Mouse (Mus musculus) kidney, embryonic 14.5 days (tissue): ENCODE measurements at regions not wholly inside any gene's neighbourhood (a gene's known extent, or its start where the extent isn't known, plus 50 kb on each side); places are given as distances from the start of the nearest gene placed in this dataset.

Experiments
- ATAC-seq: fragments of 200-750 bp; cut with Nextera tagmentation; 2 replicates; pipeline ENCODE4 v1.8.0; 2017; ENCODE audit warnings: moderate number of reproducible peaks, mild to moderate bottlenecking, moderate TSS enrichment, moderate library complexity; ENCODE audit not compliant: low FRiP score, low TSS enrichment
- H3K27ac ChIP-seq: fragments of 300-500 bp; sonication (generic); 2 replicates; pipeline ENCODE4 v1.5.1; 2014; ENCODE audit warnings: low read depth, mild to moderate bottlenecking, low read length, moderate library complexity, mixed read lengths
- H3K27me3 ChIP-seq: fragments of 300-500 bp; sonication (generic); 2 replicates; pipeline ENCODE4 v1.6.1; 2014; ENCODE audit warnings: mild to moderate bottlenecking, low read length; ENCODE audit not compliant: control insufficient read depth, insufficient read depth
- H3K36me3 ChIP-seq: fragments of 300-500 bp; sonication (generic); 2 replicates; pipeline ENCODE4 v1.6.1; 2014; ENCODE audit warnings: low read length, mixed read lengths; ENCODE audit not compliant: control insufficient read depth, insufficient read depth
- H3K4me1 ChIP-seq: fragments of 300-500 bp; sonication (generic); 2 replicates; pipeline ENCODE4 v1.6.1; 2014; ENCODE audit warnings: low read length, mixed read lengths; ENCODE audit not compliant: control insufficient read depth, insufficient read depth
- H3K4me2 ChIP-seq: fragments of 300-500 bp; sonication (generic); replicated peaks from 2 replicates; pipeline ENCODE4 v1.6.1; 2014; ENCODE audit warnings: low read depth, mild to moderate bottlenecking, low read length
- H3K4me3 ChIP-seq: fragments of 300-500 bp; sonication (generic); 2 replicates; pipeline ENCODE4 v1.5.1; 2014; ENCODE audit warnings: mild to moderate bottlenecking, low read length
- H3K9ac ChIP-seq: fragments of 300-500 bp; sonication (generic); 2 replicates; pipeline ENCODE4 v1.6.1; 2014; ENCODE audit warnings: low read depth, mild to moderate bottlenecking, low read length, moderate library complexity
- H3K9me3 ChIP-seq: fragments of 300-500 bp; sonication (generic); 2 replicates; pipeline ENCODE4 v1.6.1; 2016; ENCODE audit warnings: low read length; ENCODE audit not compliant: control insufficient read depth
- WGBS: fragments of 180-500 bp; shearing (Covaris S2); extraction: QIAGEN DNeasy Blood & Tissue Kit; methylation state at CpG from one replicate; pipeline ENCODE4 v1.1.7; 2014; 5-methylcytosine and 5-hydroxymethylcytosine counted together

DNA sequence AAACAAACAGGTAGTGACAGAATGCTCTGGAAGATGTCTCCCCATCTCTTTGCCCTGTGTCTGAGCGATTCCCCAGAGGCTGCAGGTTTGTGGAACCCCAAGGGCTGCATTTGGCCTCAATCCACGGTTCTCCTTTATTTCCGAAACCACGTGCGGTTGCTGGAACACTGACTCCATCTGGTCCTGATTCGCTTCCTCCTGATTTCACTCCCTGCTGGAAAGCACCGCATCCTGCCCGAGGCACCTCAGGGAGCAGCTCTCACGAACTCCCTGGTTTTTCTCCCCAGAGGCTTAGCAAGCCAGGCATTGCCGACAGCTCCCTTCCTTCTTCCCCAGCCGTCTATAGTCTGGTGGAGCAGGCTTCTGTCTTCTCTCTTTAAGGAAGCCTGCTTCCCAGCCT is 203.1 kb upstream of the Gm4791 start:
- H3K4me2 ChIP-seq: no peak overlapping the region
- H3K4me3 ChIP-seq: no peak overlapping the region
- no peaks in the 10 kb centered on the region for H3K9me3 ChIP-seq
- no peaks in the 10 kb centered on the region for H3K27me3 ChIP-seq
- no peak overlapping the region for H3K9ac ChIP-seq
- 76% methylated on average over 11 of the region's 11 CpGs for WGBS
- no peaks in the 10 kb centered on the region for H3K4me1 ChIP-seq
- H3K36me3 ChIP-seq: no peaks in the 10 kb centered on the region
- H3K27ac ChIP-seq: no peak overlapping the region
- no peak for ATAC-seq

DNA sequence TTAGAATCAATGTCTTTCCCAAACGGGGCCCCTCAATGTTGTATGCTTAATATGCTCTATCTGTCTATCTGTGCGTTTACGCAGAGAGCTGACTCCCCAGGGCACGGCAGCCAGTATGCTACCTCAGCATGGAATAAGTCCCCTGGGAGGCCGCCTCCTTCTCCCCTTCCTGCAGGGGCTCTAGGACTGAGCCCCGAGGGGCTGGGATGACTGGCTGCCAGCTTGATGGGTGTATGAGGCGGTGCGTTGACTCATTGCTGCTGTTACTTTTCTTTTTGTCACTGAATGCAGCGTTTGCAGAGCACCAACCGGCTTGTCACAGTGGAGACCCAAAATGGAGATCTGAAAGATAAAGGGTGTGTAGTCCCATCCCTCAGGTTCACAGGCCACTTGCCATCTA is 209.5 kb upstream of the Gm4791 start:
- H3K36me3 ChIP-seq: no peaks in the 10 kb centered on the region
- WGBS: 73% methylated on average over 10 of the region's 10 CpGs
- H3K27me3 ChIP-seq: no peaks in the 10 kb centered on the region
- H3K4me3 ChIP-seq: no peak overlapping the region
- H3K4me1 ChIP-seq: no peaks in the 10 kb centered on the region
- H3K4me2 ChIP-seq: no peak overlapping the region
- H3K9ac ChIP-seq: no peak overlapping the region
- no peak overlapping the region for H3K27ac ChIP-seq
- no peaks in the 10 kb centered on the region for H3K9me3 ChIP-seq
- ATAC-seq: no peak

DNA sequence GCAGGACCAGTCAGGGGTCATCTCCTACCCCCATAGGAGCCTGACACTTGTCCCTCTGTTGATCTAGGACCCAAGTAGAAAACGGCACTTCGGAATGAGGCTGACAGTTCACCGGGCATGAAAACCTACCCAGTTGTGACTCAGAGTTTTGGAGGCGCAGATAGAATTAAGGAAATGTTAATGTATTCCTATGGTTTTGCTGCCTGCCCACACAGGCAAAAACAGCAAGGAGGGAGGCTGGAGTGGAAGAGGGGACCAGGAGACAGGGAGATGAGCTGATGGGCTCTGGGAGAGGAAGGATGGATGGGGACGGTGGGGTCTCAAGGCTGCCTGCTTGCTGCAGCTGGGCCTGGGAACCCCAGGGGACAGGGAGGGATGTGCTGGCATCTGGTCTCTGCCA is 210.1 kb upstream of the Gm4791 start:
- Histone ChIP-seq H3K27ac (no peak overlapping the region), H3K36me3 (no peaks in the 10 kb centered on the region), H3K9me3 (no peaks in the 10 kb centered on the region), H3K9ac (no peak overlapping the region), H3K4me2 (no peak overlapping the region), H3K27me3 (no peaks in the 10 kb centered on the region), H3K4me3 (no peak overlapping the region), H3K4me1 (no peaks in the 10 kb centered on the region)
- ATAC-seq: no peak
- WGBS: 79% methylated on average over 5 of the region's 5 CpGs

DNA sequence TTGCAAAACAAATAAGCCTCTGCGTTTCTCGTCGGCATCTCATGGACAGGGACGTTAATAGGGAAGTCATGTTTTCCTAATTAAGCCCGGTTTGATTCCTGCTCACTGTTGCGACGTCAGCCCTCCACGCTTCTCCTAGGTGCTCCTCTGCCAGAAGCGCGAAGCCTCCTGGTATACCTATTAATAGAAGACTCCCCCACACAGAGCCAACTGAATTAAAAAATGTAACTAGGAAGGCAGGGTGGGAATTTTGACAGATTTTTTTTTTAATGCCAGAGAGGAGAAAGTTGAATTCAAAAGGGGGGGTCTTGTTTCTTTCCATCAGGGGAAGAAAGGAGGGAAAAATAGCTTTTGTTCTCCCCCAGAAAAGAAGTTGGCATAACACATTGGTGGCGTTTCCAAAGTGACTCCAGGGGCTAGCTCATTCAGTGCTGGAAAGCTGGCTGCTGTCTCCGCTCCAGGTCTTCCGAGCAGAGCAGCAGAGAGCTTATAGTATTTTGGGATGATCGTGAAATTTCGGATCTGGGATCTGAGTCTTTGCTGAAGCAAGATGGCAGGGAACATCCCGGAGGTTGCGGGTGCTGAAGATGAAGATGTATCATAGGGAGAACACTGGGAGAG is 214.1 kb upstream of the Gm4791 start:
- Histone ChIP-seq H3K4me3 (no peak overlapping the region), H3K4me2 (no peak overlapping the region), H3K9ac (no peak overlapping the region), H3K4me1 (no peaks in the 10 kb centered on the region), H3K36me3 (no peaks in the 10 kb centered on the region), H3K27me3 (no peaks in the 10 kb centered on the region), H3K27ac (no peak overlapping the region), H3K9me3 (no peaks in the 10 kb centered on the region)
- WGBS: 87% methylated on average over 17 of the region's 17 CpGs
- no peak for ATAC-seq

DNA sequence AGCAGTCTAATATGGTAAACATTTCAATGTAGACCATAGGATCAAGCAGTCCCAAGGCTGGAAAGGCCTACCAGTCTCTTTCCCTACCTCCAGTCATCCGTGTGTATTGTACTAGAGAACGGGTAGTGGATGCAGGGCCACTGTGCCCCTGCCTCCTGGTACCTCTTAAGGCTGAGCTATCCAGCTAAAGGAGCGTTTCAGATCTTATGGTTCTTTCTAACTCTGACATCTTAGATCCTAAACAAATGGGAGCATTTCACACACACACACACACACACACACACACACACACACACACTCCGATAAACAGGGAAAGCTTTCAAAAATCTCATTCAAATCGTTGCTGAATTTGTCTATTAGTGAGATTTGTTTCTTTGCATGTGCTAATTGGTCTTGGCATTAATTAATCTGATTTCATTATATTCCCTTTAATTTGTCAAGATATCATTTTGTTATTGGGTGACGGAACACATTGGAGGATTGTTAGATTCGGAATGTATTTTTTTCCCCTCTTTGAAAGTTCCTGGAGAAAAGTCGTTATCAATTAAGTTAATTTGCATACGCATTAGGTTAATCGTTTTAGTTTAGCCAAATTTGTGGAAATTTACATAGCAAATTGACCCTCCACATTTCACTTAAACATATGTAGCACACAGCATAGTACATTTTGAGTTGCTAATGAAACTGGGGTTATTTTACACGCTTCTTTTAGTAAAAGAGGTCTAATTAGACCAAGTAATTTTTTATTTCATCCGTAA is 214.8 kb upstream of the Gm4791 start:
- no peaks in the 10 kb centered on the region for H3K4me1 ChIP-seq
- H3K4me2 ChIP-seq: no peak overlapping the region
- H3K9me3 ChIP-seq: no peaks in the 10 kb centered on the region
- H3K27ac ChIP-seq: no peak overlapping the region
- 86% methylated on average over 12 of the region's 12 CpGs for WGBS
- H3K27me3 ChIP-seq: no peaks in the 10 kb centered on the region
- H3K4me3 ChIP-seq: no peak overlapping the region
- ATAC-seq: no peak
- no peaks in the 10 kb centered on the region for H3K36me3 ChIP-seq
- H3K9ac ChIP-seq: no peak overlapping the region

DNA sequence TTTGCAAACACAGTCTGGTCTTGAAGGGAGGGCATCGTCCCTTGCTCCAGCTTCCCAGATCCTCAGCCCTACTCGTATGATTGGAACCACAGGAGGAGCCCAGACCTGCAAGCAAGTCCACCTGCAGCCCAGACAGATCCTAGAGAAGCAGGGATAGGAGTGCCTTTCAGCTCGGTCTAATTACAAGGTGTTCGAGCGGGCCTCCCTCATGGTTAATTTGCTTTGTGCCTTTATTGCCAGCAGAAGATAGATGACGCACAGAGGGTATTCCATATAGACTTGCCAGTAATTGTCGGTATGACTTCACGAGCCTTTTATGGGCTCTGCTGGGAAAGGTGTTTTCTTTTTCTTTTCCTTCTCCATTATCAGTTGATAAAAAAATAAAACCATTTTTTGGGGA is 216.9 kb upstream of the Gm4791 start:
- no peak overlapping the region for H3K27ac ChIP-seq
- H3K4me1 ChIP-seq: no peaks in the 10 kb centered on the region
- no peak overlapping the region for H3K4me2 ChIP-seq
- H3K27me3 ChIP-seq: no peaks in the 10 kb centered on the region
- no peak for ATAC-seq
- no peaks in the 10 kb centered on the region for H3K36me3 ChIP-seq
- H3K9me3 ChIP-seq: no peaks in the 10 kb centered on the region
- no peak overlapping the region for H3K9ac ChIP-seq
- WGBS: 79% methylated on average over 8 of the region's 8 CpGs
- H3K4me3 ChIP-seq: no peak overlapping the region

DNA sequence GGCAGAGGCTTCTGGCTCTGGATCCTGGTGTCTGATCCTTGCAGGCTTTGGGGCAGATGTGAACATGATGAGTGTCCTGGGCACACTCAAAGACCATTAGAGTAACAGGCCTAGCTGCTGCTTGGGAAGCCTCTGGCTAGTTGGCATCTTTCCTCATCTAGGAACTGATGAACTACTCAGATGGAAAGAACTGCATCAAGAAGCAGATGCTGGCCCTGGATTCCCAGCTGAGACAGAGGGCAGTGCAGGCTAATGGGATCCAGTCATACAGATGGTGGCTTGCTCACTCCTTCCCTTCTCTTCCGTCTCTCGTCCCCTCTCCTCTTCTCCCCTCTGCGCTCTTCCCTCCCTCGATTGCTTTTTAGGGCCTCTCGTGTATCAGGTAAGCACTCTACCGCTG is 219.8 kb upstream of the Gm4791 start:
- Histone ChIP-seq H3K9ac (no peak overlapping the region), H3K27me3 (no peaks in the 10 kb centered on the region), H3K4me2 (no peak overlapping the region), H3K4me3 (no peak overlapping the region), H3K4me1 (no peaks in the 10 kb centered on the region), H3K9me3 (no peaks in the 10 kb centered on the region), H3K27ac (no peak overlapping the region), H3K36me3 (no peaks in the 10 kb centered on the region)
- no peak for ATAC-seq
- WGBS: 60% methylated on average over 6 of the region's 6 CpGs

DNA sequence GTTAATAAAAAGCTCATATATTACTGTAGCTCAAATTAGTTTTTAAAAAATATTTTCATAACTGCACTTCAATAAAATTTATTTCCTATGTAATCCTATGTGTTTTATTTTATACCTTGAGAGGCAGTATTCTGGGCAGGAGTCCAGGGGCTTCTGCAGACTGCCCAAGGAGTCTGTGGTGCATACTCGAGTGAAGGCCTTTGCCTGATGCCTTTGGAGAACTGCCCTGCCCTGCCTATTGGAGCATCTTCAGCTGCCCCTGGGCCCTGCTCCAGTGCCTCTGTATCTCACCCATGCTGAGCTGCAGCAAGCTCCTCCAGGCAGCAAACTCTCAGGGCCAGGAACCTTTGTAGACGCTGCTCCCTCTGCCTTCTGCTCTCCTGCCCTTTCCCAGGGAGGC is 223.7 kb upstream of the Gm4791 start:
- WGBS: 76% methylated on average over 2 of the region's 2 CpGs
- H3K4me3 ChIP-seq: no peak overlapping the region
- H3K4me2 ChIP-seq: no peak overlapping the region
- no peaks in the 10 kb centered on the region for H3K36me3 ChIP-seq
- H3K27ac ChIP-seq: no peak overlapping the region
- no peak overlapping the region for H3K9ac ChIP-seq
- H3K4me1 ChIP-seq: no peaks in the 10 kb centered on the region
- ATAC-seq: no peak
- H3K27me3 ChIP-seq: no peaks in the 10 kb centered on the region
- H3K9me3 ChIP-seq: no peaks in the 10 kb centered on the region

DNA sequence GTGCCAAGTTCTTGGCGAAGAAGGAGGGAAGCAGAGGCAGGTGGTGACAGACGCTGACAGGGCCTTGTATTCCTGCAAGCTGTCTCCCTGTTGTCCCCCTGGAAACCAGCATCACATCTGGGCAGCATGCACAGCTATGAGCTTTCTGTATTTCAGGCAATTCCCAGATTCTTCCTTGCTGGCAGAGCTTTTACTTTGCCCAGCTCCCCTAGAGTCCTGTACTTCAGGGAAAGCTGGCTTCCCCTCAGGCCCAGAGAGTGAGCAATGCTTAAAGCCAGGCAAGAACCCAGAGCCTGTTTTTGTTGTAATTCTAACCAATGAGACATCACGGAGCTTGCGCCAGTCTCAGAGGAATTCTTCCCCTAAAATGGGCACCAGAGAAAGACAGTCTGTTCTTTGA is 238.3 kb upstream of the Gm4791 start:
- H3K27ac ChIP-seq: no peak overlapping the region
- H3K4me3 ChIP-seq: no peak overlapping the region
- ATAC-seq: no peak
- WGBS: 62% methylated on average over 4 of the region's 4 CpGs
- H3K9me3 ChIP-seq: no peaks in the 10 kb centered on the region
- H3K4me2 ChIP-seq: no peak overlapping the region
- H3K36me3 ChIP-seq: no peaks in the 10 kb centered on the region
- H3K9ac ChIP-seq: no peak overlapping the region
- H3K4me1 ChIP-seq: no peaks in the 10 kb centered on the region
- no peaks in the 10 kb centered on the region for H3K27me3 ChIP-seq
